Mouse (Mus musculus): ENCODE results near the gene Cyp1a1.
"Not testable (repeated sequence)": the region's sequence is repeated elsewhere in the genome, so short reads cannot be mapped to it uniquely, and the experiment has no call there.

Cyp1a1 gene

GRCm38 (mm10) chr9:57698466-57699150 is 10.9 kb downstream of the Cyp1a1 start:
- no peak for DNase-seq (ENCODE audit: low spot score)

GRCm38 (mm10) chr9:57706496-57706895 is 18.8 kb downstream of the Cyp1a1 start:
- DNase-seq (ENCODE audit: low spot score): no peak

GRCm38 (mm10) chr9:57708068-57708719 is 20.5 kb downstream of the Cyp1a1 start, which contains the start of gene Edc3:
Gene Edc3 (plus strand): TSS chr9:57708540.
- DNase-seq (ENCODE audit: low spot score): peak; percentile 88

GRCm38 (mm10) chr9:57708720-57709274 is 21.1 kb downstream of the Cyp1a1 start:
- no peak for DNase-seq (ENCODE audit: low spot score)

- DNase-seq (ENCODE audit: low spot score): not testable (repeated sequence)
These were observed 22.5 kb downstream of the Cyp1a1 start for GRCm38 (mm10) chr9:57710214-57710613.

GRCm38 (mm10) chr9:57712194-57712593 is 24.5 kb downstream of the Cyp1a1 start:
- DNase-seq (ENCODE audit: low spot score): no peak

- DNase-seq (ENCODE audit: low spot score): no peak
These were observed 30.7 kb downstream of the Cyp1a1 start for GRCm38 (mm10) chr9:57718408-57718807.

GRCm38 (mm10) chr9:57720736-57721135 is 33.0 kb downstream of the Cyp1a1 start:
- DNase-seq (ENCODE audit: low spot score): no peak

- no peak for DNase-seq (ENCODE audit: low spot score)
These were observed 34.6 kb downstream of the Cyp1a1 start for GRCm38 (mm10) chr9:57722371-57722770.

GRCm38 (mm10) chr9:57723315-57723715 is 35.6 kb downstream of the Cyp1a1 start:
- peak; percentile 54 for DNase-seq (ENCODE audit: low spot score)

GRCm38 (mm10) chr9:57723796-57724195 is 36.1 kb downstream of the Cyp1a1 start:
- no peak for DNase-seq (ENCODE audit: low spot score)

GRCm38 (mm10) chr9:57724701-57725100 is 37.0 kb downstream of the Cyp1a1 start:
- no peak for DNase-seq (ENCODE audit: low spot score)

- no peak for DNase-seq (ENCODE audit: low spot score)
These were observed 40.6 kb downstream of the Cyp1a1 start for GRCm38 (mm10) chr9:57728312-57728711.

- no peak for DNase-seq (ENCODE audit: low spot score)
These were observed 45.9 kb downstream of the Cyp1a1 start for GRCm38 (mm10) chr9:57733606-57734005.

GRCm38 (mm10) chr9:57739863-57740262 is 52.1 kb downstream of the Cyp1a1 start:
- DNase-seq (ENCODE audit: low spot score): no peak

- no peak for DNase-seq (ENCODE audit: low spot score)
These were observed 56.8 kb downstream of the Cyp1a1 start for GRCm38 (mm10) chr9:57744462-57745091.

- no peak for DNase-seq (ENCODE audit: low spot score)
These were observed 59.3 kb downstream of the Cyp1a1 start for GRCm38 (mm10) chr9:57747067-57747466.

- no peak for DNase-seq (ENCODE audit: low spot score)
These were observed 60.4 kb downstream of the Cyp1a1 start for GRCm38 (mm10) chr9:57748137-57748536.

- no peak for DNase-seq (ENCODE audit: low spot score)
These were observed 61.1 kb downstream of the Cyp1a1 start for GRCm38 (mm10) chr9:57748831-57749230.

GRCm38 (mm10) chr9:57750901-57751300 is 63.2 kb downstream of the Cyp1a1 start:
- DNase-seq (ENCODE audit: low spot score): no peak
